Mouse (Mus musculus): ENCODE data around the gene Gnb1. TPM values are rescaled to one million over a fixed set of nuclear protein-coding genes. Genes with fewer than 3 reads are reported as not detected.
A peak's percentile ranks its signal among the peaks of the same experiment; 100 is the strongest.
"Not testable (repeated sequence)": the region's sequence is repeated elsewhere in the genome, so short reads cannot be mapped to it uniquely, and the experiment has no call there.

The Gnb1 gene
- total RNA-seq, 2 experiments from 2014 or later = 48.8 to 75.8 TPM

DNA sequence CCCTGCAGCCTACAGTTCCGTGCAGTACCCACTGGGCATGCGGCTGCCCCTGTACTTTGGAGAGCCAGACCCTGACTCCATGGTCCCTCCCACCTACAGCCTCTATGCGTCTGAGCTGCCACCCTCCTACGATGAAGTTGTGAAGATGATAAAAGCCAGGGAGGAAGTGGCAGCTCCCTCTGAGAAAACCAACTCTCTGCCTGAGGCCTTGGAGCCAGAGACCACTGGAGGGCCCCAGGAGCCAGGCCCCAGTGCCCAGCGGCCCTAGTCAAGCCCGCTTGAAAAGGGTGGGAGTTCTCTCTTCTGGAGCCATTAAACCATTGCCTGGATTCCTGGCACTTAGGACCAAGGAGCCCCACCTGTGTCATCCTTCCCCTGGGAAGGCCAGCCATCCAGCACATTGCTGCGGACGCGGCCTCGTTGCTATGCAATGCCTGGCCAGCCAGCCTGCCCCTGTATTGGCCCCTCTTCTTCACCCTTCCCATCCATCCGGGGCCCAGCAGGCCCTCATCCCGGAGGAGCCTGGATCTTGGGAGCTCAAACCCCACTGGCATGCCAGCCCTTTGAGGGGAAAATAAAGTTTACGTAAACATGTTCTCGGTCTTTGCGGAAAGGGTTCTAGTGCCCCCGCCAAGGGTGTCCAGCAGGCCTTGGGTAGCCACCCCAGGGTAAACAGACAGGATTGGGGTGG lies 20.8 kb upstream of the Gnb1 start:
- peak overlapping the region; percentile 83 for H3K4me3 ChIP-seq
- no peak for DNase-seq
- TF ChIP-seq CTCF (IDR thresholded peaks at IDR 0.05) = no peak
- H3K27ac ChIP-seq = peak overlapping the region; percentile 98
- intact Hi-C loops (cut with DNase I) = no loop called here

DNA sequence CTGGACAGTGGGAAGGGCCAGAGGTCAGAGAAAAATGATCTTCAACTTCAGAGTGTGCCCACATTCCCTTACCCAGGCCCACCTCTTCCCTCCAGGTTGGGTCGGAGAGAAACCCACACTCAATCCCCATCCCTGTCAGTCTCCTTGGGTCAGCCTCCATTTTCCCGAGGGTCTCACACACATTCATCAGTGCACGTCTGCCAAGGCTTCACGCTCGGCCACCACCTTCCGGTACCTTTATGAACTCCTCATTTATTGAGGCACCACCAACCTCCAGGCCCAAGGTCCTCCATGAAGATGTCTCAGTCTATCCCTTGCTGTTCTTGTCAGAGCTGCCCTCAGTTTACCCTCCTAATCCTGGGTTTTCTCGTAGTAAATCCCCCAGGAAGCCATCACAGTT lies 20.2 kb upstream of the Gnb1 start:
- TF ChIP-seq CTCF (IDR thresholded peaks at IDR 0.05) = no peak
- peak overlapping the region; percentile 83 for H3K4me3 ChIP-seq
- no peak for DNase-seq
- peak overlapping the region; percentile 98 for H3K27ac ChIP-seq
- intact Hi-C loops (cut with DNase I) = no loop called here

DNA sequence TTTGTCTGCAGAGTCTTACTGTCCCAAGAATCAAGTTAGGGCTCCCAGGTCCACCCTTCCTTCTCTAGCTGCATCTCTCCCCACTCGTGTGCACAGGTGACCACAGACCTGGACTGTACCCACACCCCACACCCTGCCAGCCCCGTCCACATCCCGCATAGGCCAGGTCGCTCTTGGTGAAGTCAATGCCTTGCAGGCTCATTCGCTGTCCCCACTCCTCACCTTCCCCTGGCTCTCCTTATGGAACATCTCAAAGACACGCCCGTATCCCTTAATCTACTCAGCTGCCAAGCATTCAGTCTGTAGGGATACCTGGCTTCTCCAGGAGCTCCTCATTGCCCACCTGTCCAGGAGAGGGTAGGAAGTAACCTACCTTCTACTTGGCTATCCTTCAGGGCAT lies 19.8 kb upstream of the Gnb1 start:
- TF ChIP-seq CTCF (IDR thresholded peaks at IDR 0.05) = no peak
- intact Hi-C loops (cut with DNase I) = no loop called here
- Histone ChIP-seq H3K27ac (peak overlapping the region; percentile 98), H3K4me3 (no peak overlapping the region)
- DNase-seq = no peak

DNA sequence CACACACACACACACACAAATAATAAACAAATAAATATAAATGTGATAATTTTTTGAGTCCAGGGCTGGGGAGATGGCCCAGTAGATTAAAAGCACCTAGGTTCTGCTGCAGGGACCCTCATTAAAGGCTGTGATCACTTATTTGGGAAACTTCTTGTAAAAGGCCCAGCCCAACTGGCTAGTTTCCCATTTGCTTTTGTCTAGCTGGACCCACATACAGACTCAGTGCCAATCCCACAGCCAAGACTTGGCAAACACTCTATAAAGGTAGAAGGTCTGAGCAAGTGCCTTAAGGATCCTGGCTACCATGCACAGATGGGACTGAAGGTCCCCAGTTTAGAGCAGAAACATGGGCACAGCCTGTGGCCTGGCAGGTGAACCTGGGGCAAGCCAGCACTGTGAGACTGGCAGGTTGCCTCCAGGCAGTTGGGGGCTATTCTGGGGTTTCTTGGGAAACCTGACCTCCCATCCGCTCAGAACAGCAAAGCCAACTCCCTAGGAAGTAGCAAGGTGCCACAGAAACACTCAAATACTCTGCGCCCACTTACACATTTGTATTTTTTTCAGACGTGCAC lies 18.4 kb upstream of the Gnb1 start:
- no peak for TF ChIP-seq CTCF (IDR thresholded peaks at IDR 0.05)
- H3K4me3 ChIP-seq = peak overlapping the region; percentile 26; the same call in 1 of the 2 replicates
- intact Hi-C loops (cut with DNase I) = no loop called here
- H3K27ac ChIP-seq = peak overlapping the region; percentile 98
- DNase-seq = peak; percentile 86

DNA sequence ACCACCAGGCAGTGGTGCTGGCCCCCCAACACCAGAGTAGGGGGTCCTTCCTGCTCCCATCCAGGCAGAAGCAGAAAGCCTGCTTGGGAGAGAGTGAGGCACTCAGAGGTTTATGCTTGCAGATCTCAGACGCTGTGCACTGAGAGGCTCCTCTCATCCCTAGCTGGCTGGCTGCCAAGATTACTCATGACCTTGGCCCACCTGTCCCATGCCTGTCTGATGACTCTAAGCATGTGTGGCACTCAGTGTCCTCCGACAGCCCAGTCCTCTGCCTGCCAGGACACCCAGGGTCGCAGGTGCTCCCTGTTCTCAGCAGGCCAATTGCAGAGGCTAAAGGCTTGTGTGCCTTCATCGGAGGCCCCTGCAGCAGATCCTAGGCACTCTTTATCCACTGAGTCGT lies 17.8 kb upstream of the Gnb1 start:
- DNase-seq = peak; percentile 87

DNA sequence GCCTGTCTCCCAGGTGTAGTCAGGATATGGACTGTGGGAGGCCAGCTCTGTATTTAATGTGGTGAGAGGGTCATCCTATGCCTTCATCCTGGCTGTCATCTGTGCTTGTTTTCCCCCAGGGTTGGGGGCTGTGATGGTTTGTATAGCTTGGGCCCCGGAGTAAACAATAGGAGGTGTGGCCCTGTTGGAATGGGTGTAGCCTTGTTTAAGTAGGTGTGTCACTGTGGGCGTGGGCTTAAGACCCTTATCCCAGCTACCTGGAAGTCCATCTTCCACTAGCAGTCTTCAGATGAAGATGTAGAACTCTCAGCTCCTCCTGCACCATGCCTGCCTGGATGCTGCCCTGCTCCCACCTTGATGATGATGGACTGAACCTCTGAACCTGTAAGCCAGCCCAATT lies 17.4 kb upstream of the Gnb1 start:
- H3K27ac ChIP-seq = peak overlapping the region; percentile 98
- intact Hi-C loops (cut with DNase I); DNase-seq; H3K4me3 ChIP-seq: not testable (repeated sequence)

More for the DNA sequence above, 17.8 kb upstream of the Gnb1 start:
- peak overlapping the region; percentile 98 for H3K27ac ChIP-seq
- no peak for TF ChIP-seq CTCF (IDR thresholded peaks at IDR 0.05)
- intact Hi-C loops (cut with DNase I) = no loop called here
- peak overlapping the region; percentile 26; the same call in 1 of the 2 replicates for H3K4me3 ChIP-seq

DNA sequence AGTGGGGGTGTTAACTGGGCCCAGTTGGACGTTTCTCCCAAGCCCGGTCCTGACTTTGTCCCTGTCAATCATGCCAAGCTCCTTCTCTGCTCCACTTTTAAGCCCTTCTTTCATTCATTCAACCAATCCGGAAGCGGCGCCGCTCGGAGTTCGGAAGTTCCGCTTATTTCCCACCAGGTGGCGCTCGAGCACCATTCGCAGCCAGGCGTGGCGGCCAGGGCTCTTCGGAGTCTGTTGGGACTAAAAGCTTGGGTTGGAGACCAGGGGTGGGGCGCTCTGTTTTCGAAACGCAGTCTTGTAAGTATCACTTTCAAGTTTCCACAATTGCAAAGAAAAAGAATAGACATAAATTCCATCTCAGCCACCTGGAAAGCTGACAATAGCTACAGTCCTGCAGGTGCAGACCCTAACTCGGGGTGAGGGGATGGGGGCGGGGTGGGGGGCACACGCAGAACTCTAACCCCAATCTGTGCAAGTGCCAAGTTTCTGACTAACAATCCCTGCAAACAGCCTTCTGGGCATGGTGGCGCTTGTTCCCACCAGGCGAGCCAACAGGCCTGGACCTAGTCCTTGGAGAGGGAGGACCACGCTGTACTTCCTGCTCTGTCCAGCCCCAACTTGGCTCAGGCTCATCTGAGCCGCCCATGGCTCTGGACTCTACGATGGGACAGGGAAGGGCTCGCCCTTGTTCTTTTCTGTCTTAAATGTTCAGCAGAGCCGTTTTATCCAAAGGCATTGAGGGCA lies 9.6 kb upstream of the Gnb1 start:
- peak; percentile 88 for DNase-seq
- intact Hi-C loops (cut with DNase I) = loop anchor here (1.0 to 5.0 kb wide), 3 partner anchors 87 to 221 kb away; partner anchors contain the start of gene Ssu72
- peak; percentile 99; the same call in 1 of the 2 replicates for TF ChIP-seq CTCF (IDR thresholded peaks at IDR 0.05)
- Histone ChIP-seq H3K27ac (peak overlapping the region; percentile 83), H3K4me3 (peak overlapping the region; percentile 67)

DNA sequence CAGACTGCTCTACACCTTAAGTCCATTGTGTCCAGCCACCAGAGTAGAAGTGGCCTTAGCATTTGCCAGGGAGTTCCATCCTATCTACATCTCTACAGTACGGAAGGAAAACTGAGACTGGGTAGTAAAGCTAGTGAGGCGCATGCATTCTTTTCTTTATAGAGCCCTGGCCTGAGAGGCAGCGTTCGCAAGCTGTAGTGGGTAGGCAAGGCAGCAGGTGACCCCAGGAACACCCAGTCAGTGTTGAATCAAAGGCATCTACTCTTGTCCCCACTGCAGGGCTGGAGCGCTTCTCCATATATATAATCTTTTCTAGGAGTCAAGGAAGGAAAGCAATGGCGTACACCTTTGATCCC lies 9.1 kb upstream of the Gnb1 start:
- no peak for TF ChIP-seq CTCF (IDR thresholded peaks at IDR 0.05)
- no peak for DNase-seq
- H3K27ac ChIP-seq = peak overlapping the region; percentile 83
- H3K4me3 ChIP-seq = peak overlapping the region; percentile 67
- intact Hi-C loops (cut with DNase I) = loop anchor here (5.0 kb wide), 1 partner anchor 220 kb away; the partner anchor contains the start of gene Ssu72

DNA sequence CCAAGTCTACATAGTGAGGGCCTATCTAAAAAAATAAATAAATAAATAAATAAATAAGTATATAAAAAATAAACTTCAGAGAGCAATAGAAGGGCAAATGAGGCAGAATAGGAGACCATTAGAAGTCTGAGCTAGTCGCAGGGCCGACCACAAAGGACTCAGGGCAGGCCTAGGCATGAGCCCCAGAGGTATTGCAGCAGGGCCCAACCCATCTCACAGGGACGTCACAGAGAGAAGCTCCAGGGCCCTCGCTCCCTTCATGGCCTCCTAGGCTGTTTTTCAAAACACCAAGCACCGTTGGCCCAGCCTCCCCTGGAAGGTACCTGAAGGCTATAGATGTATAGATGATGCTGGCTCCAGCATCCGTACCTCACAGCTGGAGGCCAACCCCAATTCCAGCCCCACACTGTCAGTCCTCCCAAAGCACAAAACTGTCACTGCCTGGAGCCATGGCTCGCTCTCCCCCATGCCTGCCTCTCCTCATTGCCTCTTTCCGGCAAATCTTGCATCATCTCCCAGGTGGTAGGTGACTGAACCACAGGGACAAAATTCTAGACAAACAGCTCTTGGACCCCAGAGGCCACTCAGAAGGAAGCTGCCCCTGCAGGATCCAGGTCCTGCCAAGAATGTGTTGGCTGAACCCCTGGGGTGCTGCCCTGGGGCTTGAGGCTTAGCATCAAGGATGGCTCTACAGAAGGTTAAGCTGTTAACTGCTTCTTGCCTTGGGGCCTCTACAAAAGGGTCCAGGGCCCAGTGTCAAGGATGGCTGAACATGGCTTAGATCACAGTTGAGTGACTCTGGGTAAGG lies 8.2 kb upstream of the Gnb1 start:
- H3K27ac ChIP-seq = peak overlapping the region; percentile 83
- no peak for TF ChIP-seq CTCF (IDR thresholded peaks at IDR 0.05)
- no peak for DNase-seq
- H3K4me3 ChIP-seq = no peak overlapping the region
- intact Hi-C loops (cut with DNase I) = loop anchor here (5.0 kb wide), 1 partner anchor 219 kb away; the partner anchor contains the start of gene Ssu72

DNA sequence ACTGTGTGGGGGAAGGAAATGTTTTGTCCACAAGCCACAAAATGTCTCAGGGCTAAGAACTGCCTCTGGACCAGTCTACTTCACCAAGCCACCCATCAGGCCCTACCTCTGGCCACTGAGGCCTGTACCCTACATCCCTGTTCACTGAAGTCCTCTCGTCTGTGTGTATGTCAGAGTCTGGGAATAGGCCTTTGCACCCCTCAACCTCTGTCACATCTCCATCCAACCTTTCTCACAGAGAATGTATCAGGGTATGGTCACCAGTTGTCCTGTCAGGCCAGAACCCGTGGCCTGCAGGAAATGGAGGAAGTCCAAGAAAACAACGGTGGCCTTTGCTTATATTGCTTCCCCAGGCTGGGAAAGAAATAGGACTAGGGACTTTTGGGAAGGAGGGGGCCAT lies 5.6 kb upstream of the Gnb1 start:
- intact Hi-C loops (cut with DNase I) = no loop called here
- Histone ChIP-seq H3K27ac (peak overlapping the region; percentile 58), H3K4me3 (no peak overlapping the region)
- no peak for DNase-seq
- TF ChIP-seq CTCF (IDR thresholded peaks at IDR 0.05) = no peak

DNA sequence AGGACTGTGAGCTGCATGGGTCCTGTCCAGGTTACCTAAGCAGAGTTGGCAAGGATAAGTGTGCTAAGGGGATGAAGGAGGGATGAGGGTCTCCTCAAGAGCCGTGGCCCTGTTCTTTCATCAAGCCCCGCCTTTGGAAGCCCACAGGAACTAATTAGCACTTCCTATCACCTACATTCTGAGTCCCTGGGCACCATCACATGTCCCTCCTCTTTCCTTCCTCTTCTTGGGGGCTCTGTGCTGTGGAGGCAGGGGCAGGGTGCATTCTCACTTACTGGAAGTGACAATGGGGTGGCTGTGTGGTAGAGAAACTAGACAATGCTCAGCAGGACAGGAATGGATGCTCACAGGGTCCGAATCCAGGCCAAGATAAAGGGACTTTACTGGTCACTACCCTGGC lies 3.4 kb upstream of the Gnb1 start:
- Histone ChIP-seq H3K4me3 (no peak overlapping the region), H3K27ac (peak overlapping the region; percentile 95)
- TF ChIP-seq CTCF (IDR thresholded peaks at IDR 0.05) = no peak
- intact Hi-C loops (cut with DNase I) = no loop called here
- no peak for DNase-seq

Measured in gastrocnemius, adult 2 months (tissue).